ENCODE assay signal across 25 mouse cellular contexts in genomic region chr1:129747595-129747994, GRCm38 (mm10).
DNase-seq lines count a peak whose midpoint lies in the region; ATAC-seq lines count a peak whose summit lies in the region.
"Had no signal": no experiment of that assay in that cellular context is flagged by ENCODE, and none has a peak within 500 bp of the region (broad histone marks: within the 10 kb centered on the region; RNA-seq: fewer than 3 reads in every experiment).

No protein-coding gene starts in this region.

- no peak overlapping the region for H3K9ac ChIP-seq in forebrain, embryonic 16.5 days (replicated peaks; ENCODE audit: low read depth, low read length)
- H3K9ac ChIP-seq in forebrain, embryonic 13.5 days, result no peak overlapping the region
- H3K9ac ChIP-seq in midbrain, embryonic 14.5 days (replicated peaks; ENCODE audit: low read length), result no peak overlapping the region
- no peak overlapping the region for H3K9ac ChIP-seq in midbrain, embryonic 15.5 days
- H3K9ac ChIP-seq: embryonic facial prominence, embryonic 13.5 days; hindbrain, embryonic 13.5 days had no signal

- 59% methylated on average over 3 of the region's 3 CpGs for WGBS in forebrain, embryonic 16.5 days
- 82% methylated on average over 3 of the region's 3 CpGs for WGBS in forebrain, embryonic 13.5 days
- 48% methylated on average over 3 of the region's 3 CpGs for WGBS in midbrain, embryonic 14.5 days
- WGBS in midbrain, embryonic 15.5 days, result 55% methylated on average over 3 of the region's 3 CpGs

- no peaks in the 10 kb centered on the region for H3K27me3 ChIP-seq in forebrain, embryonic 16.5 days (replicated peaks; ENCODE audit: control insufficient read depth, insufficient read depth, low read length)
- no peaks in the 10 kb centered on the region for H3K27me3 ChIP-seq in forebrain, embryonic 13.5 days
- H3K27me3 ChIP-seq in midbrain, embryonic 14.5 days (ENCODE audit: control insufficient read depth, insufficient read depth, low read length), result no peaks in the 10 kb centered on the region
- H3K27me3 ChIP-seq in midbrain, embryonic 15.5 days (replicated peaks), result no peaks in the 10 kb centered on the region
- H3K27me3 ChIP-seq: embryonic facial prominence, embryonic 13.5 days; hindbrain, embryonic 13.5 days had no signal

- no peak overlapping the region for H3K4me2 ChIP-seq in forebrain, embryonic 16.5 days (ENCODE audit: low read length)
- H3K4me2 ChIP-seq in forebrain, embryonic 13.5 days, result no peak overlapping the region
- H3K4me2 ChIP-seq in midbrain, embryonic 14.5 days (ENCODE audit: low read length), result no peak overlapping the region
- H3K4me2 ChIP-seq in midbrain, embryonic 15.5 days, result no peak overlapping the region
- H3K4me2 ChIP-seq: embryonic facial prominence, embryonic 13.5 days; heart, embryonic 11.5 days; hindbrain, embryonic 13.5 days had no signal

- H3K36me3 ChIP-seq in forebrain, embryonic 16.5 days (ENCODE audit: control insufficient read depth, insufficient read depth), result no peaks in the 10 kb centered on the region
- no peaks in the 10 kb centered on the region for H3K36me3 ChIP-seq in forebrain, embryonic 13.5 days (ENCODE audit: poor library complexity, severe bottlenecking)
- H3K36me3 ChIP-seq in midbrain, embryonic 14.5 days (ENCODE audit: control insufficient read depth, insufficient read depth, low read length), result no peaks in the 10 kb centered on the region
- H3K36me3 ChIP-seq in midbrain, embryonic 15.5 days (replicated peaks), result no peaks in the 10 kb centered on the region
- H3K36me3 ChIP-seq: embryonic facial prominence, embryonic 10.5 days; embryonic facial prominence, embryonic 13.5 days; hindbrain, embryonic 13.5 days had no signal

- no peaks in the 10 kb centered on the region for H3K9me3 ChIP-seq in forebrain, embryonic 16.5 days (ENCODE audit: control insufficient read depth, low read length)
- H3K9me3 ChIP-seq in forebrain, embryonic 13.5 days (replicated peaks), result no peaks in the 10 kb centered on the region
- H3K9me3 ChIP-seq in midbrain, embryonic 14.5 days (ENCODE audit: control insufficient read depth, low read length), result no peaks in the 10 kb centered on the region
- H3K9me3 ChIP-seq in midbrain, embryonic 15.5 days, result no peaks in the 10 kb centered on the region
- H3K9me3 ChIP-seq: embryonic facial prominence, embryonic 10.5 days; embryonic facial prominence, embryonic 13.5 days; hindbrain, embryonic 13.5 days had no signal

- H3K4me1 ChIP-seq in forebrain, embryonic 16.5 days (replicated peaks; ENCODE audit: control insufficient read depth, insufficient read depth, low read length), result no peaks in the 10 kb centered on the region
- no peaks in the 10 kb centered on the region for H3K4me1 ChIP-seq in forebrain, embryonic 13.5 days
- no peaks in the 10 kb centered on the region for H3K4me1 ChIP-seq in midbrain, embryonic 14.5 days (ENCODE audit: control insufficient read depth, insufficient read depth, low read length)
- H3K4me1 ChIP-seq in midbrain, embryonic 15.5 days, result no peaks in the 10 kb centered on the region
- H3K4me1 ChIP-seq: embryonic facial prominence, embryonic 10.5 days; embryonic facial prominence, embryonic 13.5 days; hindbrain, embryonic 13.5 days had no signal

- H3K27ac ChIP-seq in forebrain, embryonic 16.5 days (ENCODE audit: low read length), result no peak overlapping the region
- no peak overlapping the region for H3K27ac ChIP-seq in forebrain, embryonic 13.5 days
- H3K27ac ChIP-seq in midbrain, embryonic 14.5 days (replicated peaks; ENCODE audit: low read depth, low read length), result no peak overlapping the region
- no peak overlapping the region for H3K27ac ChIP-seq in midbrain, embryonic 15.5 days
- H3K27ac ChIP-seq: embryonic facial prominence, embryonic 10.5 days; embryonic facial prominence, embryonic 13.5 days; gastrocnemius, adult 2 months; hindbrain, embryonic 13.5 days; hindbrain, postnatal 0 days had no signal

- no peak overlapping the region for H3K4me3 ChIP-seq in forebrain, embryonic 16.5 days (replicated peaks; ENCODE audit: low read length)
- H3K4me3 ChIP-seq in forebrain, embryonic 13.5 days, result no peak overlapping the region
- no peak overlapping the region for H3K4me3 ChIP-seq in midbrain, embryonic 14.5 days (replicated peaks; ENCODE audit: low read depth, low read length)
- no peak overlapping the region for H3K4me3 ChIP-seq in midbrain, embryonic 15.5 days
- H3K4me3 ChIP-seq: embryonic facial prominence, embryonic 10.5 days; embryonic facial prominence, embryonic 13.5 days; erythroblast, embryonic 14.5 days; gastrocnemius, adult 2 months; hindbrain, embryonic 13.5 days had no signal

- peak; percentile 58; the same call in 1 of the 2 replicates for ATAC-seq in forebrain, embryonic 16.5 days
- ATAC-seq in forebrain, embryonic 13.5 days, result no peak; the same call in 1 of the 2 replicates
- ATAC-seq in midbrain, embryonic 14.5 days (ENCODE audit: low FRiP score, low TSS enrichment), result no peak
- no peak for ATAC-seq in midbrain, embryonic 15.5 days (replicated peaks)
- ATAC-seq: CD4-positive, CD25-positive, alpha-beta regulatory T cell, adult 4 months; hindbrain, postnatal 0 days; inflammation-experienced regulatory T-cells, adult 6 months; intestine, embryonic 16.5 days had no signal

- DNase-seq in layer of hippocampus, postnatal 14 days (ENCODE audit: low spot score in 2 of 2), result peak; percentile 5 to 50
- no peak for DNase-seq in layer of hippocampus, adult 11-12 months (ENCODE audit: low spot score)
- peak; percentile 29 for DNase-seq in midbrain, embryonic 14.5 days
- DNase-seq: adrenal gland, adult 2 months; adrenal gland, postnatal 14 days; cerebellum, adult 11-12 months; cerebellum, adult 8-10 months; cerebellum, postnatal 10 days; cerebellum, postnatal 36 days; embryo, embryonic 11 days; gastrocnemius, adult 2 months; gastrocnemius, postnatal 14 days; heart, adult 11 months had no signal
